Mouse (Mus musculus): ENCODE measurements around the gene Ufsp1. TPM values are rescaled to one million over a fixed set of nuclear protein-coding genes. Genes with fewer than 3 reads are reported as not detected.
A peak's percentile ranks its signal among the peaks of the same experiment; 100 is the strongest.
"Not testable (repeated sequence)": the region's sequence is repeated elsewhere in the genome, so short reads cannot be mapped to it uniquely, and the experiment has no call there.

Ufsp1 gene
- total RNA-seq (2021): 1 to 10 TPM; 8.5 to 9.0 TPM

DNA sequence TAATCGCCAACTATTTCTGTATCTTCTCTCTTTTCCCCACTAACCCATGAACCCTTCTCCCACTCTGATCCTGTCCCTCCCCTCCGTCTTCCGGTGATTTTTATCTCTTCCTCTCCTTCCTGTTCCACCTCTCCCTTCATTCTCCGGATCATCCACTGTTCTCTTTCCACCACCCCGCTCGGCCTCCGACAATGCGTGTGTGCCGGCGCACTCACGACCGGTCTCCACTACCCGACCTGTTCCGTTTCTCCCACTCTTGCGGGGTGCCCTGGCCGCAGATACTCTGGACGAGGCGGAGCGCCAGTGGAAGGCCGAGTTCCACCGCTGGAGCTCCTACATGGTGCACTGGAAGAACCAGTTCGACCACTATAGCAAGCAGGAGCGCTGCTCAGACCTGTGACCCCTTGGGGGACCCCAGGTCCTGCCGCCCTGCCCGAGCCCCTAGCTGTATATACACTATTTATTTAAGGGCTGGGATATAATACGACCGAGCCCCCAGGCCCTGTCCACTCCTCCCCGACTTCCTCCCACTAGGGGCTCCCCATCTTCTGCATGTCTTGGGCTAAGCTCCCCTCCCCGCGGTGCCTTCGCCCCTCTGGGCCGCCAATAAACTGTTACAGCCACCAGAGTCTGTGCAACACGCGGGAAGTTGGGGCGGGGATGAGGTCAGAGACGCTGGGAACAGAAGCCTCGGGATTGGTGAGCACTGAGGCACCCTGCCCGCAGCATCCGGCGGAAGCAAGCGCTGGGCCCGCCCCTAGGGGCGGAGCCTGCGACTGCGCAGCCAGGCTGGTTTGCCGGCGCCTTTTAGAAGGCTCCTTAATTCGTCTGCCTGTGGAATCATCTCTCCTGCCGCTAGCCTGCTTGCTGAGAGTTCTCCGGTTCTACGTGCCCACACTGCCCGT is at the start of gene Ufsp1:
TSS of gene Ufsp1 (plus strand) at position 791 of the 905 bp plus-strand sequence.
- intact Hi-C loops (cut with DNase I): no loop called here
- DNase-seq: peak; percentile 93 to 95

DNA sequence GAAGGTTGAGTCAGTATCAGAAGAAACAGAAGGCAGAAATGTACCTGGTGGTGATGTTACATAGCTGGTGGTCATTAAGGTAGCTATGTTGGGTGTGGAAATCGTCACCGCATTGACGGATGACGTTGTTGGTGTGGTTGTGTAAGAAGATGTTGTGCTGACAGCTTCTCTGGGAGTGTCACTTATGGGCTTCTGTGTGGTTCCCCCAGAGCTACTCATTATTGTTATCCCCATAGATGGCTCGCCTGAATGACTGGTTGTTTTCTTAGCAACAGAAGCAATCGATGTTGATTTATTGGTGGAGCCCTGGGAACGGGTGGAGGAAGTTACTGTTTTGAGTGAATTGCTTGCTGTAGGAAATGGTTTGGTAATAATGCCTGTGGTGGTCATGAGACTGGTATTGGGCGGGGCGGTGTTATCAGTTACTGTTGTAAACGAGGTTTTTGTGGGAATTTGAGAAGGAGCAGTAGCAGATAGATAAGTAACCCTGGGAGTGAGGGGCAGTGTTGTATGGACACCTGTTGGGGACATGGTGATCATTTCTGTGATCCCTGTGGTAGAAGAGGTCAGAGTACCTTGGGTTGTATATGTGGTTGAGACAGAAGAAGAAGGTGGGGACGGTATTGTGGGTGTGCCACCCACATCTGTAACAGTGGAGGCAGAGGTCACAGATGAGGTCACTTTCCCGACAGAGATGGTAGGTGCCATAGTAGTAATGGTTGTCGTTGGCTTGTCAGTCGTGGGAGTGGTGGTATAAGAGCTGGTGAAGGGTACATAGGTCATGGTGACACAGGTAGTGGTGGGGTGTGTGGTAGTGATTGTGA is 30.3 kb upstream of the Ufsp1 start:
- intact Hi-C loops (cut with DNase I): no loop called here
- DNase-seq: no peak

DNA sequence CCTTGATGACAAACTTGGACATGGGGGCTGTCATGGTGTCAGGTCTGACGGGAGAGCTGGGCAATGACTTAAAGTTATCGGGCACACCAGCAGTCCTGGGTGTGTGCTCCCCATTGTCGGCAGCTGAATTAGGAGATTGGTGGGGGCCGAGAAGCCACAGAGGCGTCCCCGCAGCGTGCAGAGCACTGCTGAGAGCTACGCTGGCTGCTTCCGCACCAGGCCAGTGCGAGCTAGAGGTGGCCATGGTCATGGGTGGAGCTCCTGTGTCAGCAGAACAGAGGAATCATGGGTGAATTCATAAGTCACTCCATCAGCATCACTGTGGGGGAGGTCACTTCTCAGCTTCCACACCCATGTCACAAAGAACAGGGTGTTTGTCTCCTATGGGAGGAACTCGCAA is 29.6 kb upstream of the Ufsp1 start:
- DNase-seq: no peak
- intact Hi-C loops (cut with DNase I): no loop called here

DNA sequence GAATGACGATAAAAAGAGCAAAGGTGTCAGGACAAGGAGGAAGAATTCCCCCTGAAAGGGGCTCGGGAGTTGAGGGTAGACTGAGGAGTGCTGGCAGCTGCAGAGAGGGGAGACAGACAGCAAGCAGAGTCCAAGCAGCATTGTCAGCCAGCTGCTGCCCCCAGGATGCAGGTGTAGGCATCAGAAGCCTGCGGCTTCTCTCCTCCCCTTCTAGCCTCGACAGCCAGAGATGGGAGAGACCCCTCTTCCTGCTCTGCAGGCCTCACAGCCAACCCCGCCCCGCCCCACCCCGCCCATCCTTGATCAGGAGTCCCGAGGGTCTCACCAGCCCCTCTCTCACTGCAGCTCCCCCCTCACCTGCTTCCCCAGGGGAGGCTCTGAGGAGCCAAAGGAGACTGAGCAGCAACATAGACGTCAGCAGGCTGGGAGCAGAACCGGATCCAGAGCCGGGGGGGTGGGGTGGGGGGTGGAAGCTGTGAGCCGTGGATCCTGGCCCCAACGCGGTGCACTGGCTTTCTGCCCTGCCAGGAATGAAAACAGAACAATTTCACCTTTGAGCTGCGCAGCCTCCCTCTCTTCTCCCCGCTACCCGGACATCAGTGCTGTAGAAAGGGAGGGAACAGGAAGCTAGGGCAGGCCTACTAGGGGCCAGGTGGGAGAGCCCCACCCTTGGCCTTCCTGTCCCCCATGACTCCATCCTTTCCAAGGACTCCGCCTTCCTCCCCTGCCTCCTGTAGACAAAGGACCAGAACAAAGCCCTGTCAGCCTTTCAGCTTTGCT is 26.1 kb upstream of the Ufsp1 start:
- intact Hi-C loops (cut with DNase I): no loop called here
- peak in 1 of 2 experiments; percentile 37 for DNase-seq

DNA sequence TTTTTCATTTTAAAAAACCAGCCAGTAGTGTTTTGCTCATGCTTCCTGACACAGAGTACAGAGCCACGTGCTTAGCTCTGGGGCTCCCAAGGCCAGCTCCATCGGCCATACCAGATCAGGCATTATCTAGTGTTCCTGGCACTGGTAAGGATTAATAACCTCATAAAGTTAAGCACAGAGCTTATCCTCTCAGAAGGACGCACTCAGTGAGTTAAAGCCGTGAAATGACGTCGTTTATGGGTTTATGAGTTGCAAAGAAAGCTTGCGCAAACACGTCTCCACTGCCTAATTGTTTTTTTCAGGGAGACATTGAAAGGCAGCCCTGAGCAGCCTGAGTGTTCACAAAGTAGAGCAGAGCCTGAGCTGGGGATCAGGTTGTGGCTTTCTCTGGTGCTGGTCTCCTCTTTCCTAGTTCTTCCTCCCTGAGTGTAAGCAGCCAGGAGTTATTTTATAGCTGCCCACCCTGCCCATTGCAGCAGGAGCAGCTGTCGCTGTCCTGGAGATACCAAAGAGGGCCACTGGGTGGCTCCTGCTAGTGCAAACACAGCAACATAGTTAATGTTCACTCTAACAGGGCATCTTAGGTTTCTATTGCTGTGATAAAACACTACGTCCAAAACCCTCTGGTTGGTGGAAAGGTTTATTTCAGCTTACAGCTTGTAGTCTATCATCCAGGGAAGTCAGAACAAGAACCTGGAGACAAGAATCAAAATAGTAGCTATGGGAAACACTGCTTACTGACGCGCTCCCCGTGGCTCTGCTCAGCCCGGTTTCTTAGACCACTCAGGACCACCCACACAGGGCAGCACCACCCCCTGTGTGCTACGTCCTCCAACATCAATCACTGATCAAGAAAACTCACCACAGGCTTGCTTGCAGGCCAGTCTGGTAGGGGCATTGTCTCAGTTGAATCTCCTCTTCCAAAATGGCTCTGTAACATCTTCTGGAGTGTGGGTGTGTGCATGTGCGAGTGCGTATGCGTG is 16.8 kb upstream of the Ufsp1 start:
- intact Hi-C loops (cut with DNase I): no loop called here
- no peak for DNase-seq

DNA sequence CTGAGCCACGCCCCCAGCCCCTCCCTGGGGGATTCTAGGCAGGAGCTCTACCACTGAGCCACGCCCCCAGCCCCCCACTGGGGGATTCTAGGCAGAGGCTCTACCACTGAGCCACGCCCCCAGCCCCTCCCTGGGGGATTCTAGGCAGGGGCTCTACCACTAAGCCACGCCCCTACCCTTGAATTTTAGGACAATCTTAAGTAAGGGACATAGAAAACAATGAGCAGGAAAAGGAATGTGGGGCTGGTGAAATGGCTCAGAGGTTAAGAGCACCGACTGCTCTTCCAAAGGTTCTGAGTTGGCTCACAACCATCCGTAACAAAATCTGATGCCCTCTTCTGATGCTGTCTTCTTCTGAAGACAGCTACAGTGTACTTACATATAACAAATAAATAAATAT is 10.0 kb upstream of the Ufsp1 start:
- DNase-seq; intact Hi-C loops (cut with DNase I): not testable (repeated sequence)

DNA sequence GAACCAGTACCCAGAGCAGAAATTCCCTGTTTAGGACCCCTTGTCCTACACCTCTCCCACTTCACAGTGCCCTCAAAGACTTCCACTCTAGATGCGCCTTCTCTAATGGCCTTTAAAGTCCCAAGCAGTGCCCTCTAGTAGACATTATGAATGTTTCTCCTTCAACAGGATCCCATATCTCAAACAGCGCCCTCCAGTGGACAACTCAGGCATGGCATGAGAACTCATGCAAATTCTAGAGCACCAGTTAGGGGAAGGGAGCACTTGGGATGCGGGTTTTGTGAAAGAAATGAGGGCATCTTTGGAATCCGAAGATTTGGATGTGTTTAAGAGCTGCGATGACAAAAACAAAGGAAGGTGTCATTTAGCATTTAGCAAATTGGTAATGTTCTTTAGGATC is 9.4 kb upstream of the Ufsp1 start:
- intact Hi-C loops (cut with DNase I): loop anchor here (5.0 kb wide), 1 partner anchor 253 kb away; no protein-coding TSS in a partner anchor
- DNase-seq: peak in 1 of 2 experiments; percentile 64

DNA sequence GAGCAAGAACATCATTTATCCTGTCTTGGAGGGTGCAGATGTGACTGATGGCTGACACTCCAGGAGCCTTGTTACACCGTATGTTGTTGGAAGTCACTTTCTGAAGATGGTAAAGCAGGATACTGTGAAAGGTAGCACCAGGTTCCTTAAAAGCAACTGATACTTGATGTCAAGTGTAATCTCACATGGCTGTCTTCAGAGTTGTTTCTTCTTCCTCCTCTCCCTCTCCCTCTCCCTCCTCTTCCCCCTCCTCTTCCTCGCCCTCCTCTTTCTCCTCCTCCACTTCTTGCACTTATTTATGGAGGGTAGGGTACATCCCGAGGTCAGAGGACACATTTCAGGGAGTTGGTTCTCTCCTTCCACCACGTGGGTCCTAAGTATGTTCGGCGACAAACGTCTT is 8.4 kb upstream of the Ufsp1 start:
- intact Hi-C loops (cut with DNase I): loop anchor here (1.0 to 5.0 kb wide), 3 partner anchors 127 to 254 kb away; no protein-coding TSS in a partner anchor
- no peak for DNase-seq

DNA sequence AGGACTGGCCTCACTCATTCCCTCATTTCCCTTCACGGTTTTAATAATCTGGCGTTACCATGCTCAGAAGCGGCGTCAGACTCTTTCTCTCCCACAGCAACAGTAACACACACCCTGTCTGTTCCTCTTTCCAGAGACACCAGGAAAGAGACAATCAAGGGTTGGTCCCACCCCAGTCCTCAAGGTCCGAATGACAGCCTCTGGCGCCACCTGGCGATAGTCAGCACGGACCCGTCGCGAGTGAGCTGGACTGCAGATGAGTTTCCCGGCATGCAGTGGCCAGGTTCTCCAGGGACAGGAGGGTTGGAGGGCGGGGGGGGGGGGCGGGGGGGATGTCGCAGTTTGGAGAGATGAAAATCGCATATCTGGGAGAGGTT is 7.8 kb upstream of the Ufsp1 start:
- intact Hi-C loops (cut with DNase I): loop anchor here (1.0 to 5.0 kb wide), 3 partner anchors 127 to 254 kb away; no protein-coding TSS in a partner anchor
- peak; percentile 92 to 94 for DNase-seq

DNA sequence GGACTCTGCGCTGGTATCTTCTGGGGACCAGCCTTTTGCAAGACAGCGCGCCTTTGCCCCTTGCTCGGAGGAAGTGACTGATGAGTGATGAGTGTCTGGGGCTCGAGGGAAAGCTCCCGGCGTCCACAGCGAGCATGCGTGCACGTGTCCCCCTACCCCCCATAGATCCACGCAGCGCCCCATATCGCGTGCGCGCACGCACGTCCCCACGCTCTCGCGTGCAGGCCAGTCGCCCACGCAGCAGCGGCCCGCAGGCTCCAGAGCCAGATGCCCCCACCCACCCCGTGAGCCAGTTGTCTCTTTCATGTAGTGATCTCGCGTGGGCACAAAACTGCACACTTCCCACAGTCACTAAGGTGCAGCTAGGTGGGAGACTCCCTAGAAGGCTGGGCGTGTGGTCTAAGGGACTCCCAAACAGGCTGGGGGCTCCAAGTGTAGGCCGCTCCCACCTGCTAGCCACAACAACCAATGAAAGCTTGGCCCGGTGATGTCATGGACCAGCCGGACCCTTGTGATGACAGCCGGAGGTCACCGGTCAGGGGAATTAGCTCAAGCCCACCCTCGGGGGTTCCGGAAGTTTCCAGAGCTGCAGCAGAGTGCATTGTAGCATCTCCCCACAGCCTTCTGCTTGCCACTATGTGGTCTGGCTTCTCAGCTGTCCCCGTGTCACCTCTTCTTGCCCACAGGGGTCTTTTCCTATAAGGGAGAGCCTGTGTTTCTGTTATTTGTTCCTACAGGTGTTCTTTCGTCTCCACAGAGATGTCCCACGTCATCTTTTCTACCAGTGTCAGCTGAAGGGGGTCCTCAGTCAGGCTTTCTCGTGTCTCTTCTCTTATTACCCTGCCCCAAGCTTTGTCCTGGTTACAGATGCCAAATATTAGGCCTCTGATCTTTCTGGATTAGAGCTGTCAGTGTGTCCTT is 7.1 kb upstream of the Ufsp1 start, which contains the start of gene Ache:
TSS of gene Ache (plus strand) at position 488 of the 921 bp plus-strand sequence.
- intact Hi-C loops (cut with DNase I): loop anchor here (5.0 kb wide), 1 partner anchor 255 kb away; no protein-coding TSS in a partner anchor
- peak in 1 of 2 experiments; percentile 35 for DNase-seq

DNA sequence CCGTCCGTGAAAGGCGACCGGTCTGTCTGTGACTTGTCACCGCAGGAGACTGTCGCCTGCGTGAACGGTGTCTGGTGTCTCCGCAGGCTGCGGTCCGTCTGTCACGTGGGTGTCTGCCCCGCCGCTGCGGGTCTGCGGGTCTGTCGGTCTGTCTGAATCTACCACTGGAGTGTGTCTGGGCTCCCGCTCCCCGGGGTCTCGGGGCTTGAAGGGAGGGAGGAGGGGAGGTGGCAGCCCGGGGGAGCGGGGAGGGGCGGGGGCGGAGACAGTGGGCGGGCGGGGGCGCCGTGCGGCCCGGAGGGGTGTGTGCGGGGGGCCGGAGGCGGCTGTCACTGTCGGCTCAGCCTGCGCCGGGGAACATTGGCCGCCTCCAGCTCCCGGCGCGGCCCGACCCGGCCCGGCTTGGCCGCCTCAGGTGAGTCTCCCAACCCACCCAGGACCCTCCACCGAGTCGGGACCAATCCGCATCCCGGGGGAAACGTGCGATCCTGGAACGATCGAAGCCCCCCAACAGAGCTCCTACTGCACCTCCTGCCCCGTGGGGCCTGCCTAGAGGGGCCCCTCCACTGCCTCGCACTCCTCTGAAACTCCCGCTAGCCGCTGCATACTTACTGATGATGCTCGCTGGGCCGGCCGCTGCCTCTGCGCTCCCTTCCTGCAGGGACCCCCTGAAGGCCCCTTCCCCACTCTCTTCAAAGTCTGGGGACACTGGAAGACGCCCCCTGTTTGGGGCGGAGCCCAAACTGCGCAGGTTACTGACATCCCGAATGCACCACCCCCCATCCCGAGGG is 6.3 kb upstream of the Ufsp1 start:
- intact Hi-C loops (cut with DNase I): loop anchor here (5.0 kb wide), 1 partner anchor 256 kb away; no protein-coding TSS in a partner anchor
- DNase-seq: peak in 1 of 2 experiments; percentile 44

DNA sequence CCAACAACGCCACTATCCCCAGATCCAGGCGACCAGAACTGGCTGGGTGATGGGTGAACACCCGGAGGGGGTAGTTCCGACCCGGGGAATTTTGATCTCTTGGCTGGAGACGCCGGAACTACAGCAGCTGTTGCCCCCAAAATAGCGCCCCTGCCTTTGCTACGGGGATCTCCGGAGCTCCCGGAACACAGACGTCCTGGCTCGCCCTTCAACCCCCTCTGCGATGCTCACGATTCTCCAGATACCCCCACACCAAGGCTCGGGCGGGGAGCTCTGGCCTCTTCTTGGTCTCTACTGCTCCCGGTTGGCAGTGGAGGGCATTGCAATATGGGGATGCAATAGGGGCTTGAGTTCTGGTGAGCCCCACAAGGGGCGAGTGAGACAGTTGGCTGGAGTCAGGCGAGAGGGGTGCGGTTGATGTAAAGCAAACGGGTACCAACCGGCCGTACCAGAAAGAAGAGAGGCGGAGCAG is 5.4 kb upstream of the Ufsp1 start:
- intact Hi-C loops (cut with DNase I): loop anchor here (5.0 kb wide), 1 partner anchor 257 kb away; no protein-coding TSS in a partner anchor
- DNase-seq: no peak

DNA sequence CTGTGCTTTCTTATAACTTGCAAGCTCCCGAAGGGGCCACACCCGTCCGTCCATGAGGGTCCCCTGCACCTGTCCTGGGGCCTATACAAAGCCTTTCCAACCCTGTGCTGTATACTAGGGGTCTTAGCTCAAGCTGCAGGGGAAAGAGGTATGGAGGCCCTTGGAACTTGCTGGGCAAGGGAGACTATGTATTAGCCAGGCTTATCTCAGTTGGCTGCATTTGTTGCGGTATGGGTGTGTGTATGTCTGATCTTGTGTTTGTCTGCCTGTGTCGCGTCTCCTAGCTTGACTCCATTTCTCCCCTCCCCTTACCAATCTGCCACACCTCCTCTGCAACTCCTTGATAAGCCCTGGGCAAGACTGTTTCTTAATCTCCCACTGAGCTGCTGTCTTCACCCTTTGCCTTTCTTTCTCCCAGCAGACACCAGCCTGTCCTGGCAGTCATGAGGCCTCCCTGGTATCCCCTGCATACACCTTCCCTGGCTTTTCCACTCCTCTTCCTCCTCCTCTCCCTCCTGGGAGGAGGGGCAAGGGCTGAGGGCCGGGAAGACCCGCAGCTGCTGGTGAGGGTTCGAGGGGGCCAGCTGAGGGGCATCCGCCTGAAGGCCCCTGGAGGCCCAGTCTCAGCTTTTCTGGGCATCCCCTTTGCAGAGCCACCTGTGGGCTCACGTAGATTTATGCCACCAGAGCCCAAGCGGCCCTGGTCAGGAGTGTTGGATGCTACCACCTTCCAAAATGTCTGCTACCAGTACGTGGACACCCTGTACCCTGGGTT is 4.7 kb upstream of the Ufsp1 start:
- DNase-seq: no peak
- intact Hi-C loops (cut with DNase I): loop anchor here (2.0 to 5.0 kb wide), 3 partner anchors 25 to 257 kb away; partner anchors contain the start of gene Trip6

DNA sequence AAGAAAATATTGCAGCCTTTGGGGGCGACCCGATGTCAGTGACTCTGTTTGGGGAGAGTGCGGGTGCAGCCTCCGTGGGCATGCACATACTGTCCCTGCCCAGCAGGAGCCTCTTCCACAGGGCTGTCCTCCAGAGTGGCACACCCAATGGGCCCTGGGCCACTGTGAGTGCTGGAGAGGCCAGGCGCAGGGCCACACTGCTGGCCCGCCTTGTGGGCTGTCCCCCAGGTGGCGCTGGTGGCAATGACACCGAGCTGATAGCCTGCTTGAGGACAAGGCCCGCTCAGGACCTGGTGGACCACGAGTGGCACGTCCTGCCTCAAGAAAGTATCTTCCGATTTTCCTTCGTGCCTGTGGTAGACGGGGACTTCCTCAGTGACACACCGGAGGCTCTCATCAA is 3.8 kb upstream of the Ufsp1 start:
- DNase-seq: peak; percentile 49 to 72
- intact Hi-C loops (cut with DNase I): loop anchor here (2.0 kb wide), 2 partner anchors 24 to 90 kb away; partner anchors contain the start of gene Trip6

DNA sequence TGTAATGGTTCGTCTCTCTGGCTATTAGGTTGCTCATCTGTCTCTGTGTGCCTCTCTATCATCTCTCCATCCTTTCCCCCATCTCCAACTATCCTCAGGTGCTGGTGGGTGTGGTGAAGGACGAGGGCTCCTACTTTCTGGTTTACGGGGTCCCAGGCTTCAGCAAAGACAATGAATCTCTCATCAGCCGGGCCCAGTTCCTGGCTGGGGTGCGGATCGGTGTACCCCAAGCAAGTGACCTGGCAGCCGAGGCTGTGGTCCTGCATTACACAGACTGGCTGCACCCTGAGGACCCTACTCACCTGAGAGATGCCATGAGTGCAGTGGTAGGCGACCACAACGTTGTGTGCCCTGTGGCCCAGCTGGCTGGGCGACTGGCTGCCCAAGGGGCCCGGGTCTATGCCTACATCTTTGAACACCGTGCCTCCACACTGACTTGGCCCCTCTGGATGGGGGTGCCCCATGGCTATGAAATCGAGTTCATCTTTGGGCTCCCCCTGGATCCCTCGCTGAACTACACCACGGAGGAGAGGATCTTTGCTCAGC is 3.0 kb upstream of the Ufsp1 start:
- no peak for DNase-seq
- intact Hi-C loops (cut with DNase I): loop anchor here (2.0 kb wide), 2 partner anchors 23 to 89 kb away; partner anchors contain the start of gene Trip6

DNA sequence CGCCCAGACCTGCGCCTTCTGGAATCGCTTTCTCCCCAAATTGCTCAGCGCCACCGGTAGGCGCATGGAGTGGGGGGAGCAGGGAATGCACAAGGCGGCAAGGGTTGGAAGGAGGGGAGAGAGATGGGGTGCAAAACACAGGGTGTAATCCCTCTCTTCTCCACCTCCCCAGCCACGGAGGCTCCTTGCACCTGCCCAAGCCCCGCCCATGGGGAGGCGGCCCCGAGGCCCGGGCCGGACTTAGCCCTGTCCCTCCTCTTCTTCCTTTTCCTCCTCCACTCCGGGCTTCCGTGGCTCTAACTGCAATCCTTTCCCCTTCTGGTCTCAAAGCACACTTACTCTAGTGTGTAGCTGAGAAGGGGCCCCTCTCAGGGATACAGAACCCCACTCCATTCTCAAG is 1.1 kb upstream of the Ufsp1 start:
- intact Hi-C loops (cut with DNase I): no loop called here
- peak; percentile 72 to 74 for DNase-seq
